Mouse (Mus musculus): ENCODE data around the gene Svs2.

DNA sequence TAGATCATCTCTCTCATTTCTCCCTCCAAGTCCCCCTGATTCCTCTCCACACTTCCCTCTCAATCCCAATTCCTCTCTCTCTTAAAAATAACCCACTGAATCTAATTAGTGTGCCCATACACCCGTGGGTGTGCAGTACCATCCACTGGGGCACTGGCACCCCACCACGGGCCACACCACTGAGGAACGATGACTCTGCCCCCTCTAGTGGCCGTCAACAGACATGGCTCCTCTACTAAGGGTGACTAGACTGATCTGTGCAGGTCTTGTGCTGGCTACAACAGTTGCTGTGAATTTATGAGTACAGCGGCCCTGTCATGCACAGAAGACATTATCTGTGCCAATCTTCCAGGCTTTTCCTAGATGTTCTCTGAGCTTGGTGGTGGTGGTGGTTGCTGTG is 49.5 kb downstream of the Svs2 start:
- TF ChIP-seq CTCF (IDR thresholded peaks at IDR 0.05; ENCODE audit: extremely low read depth, insufficient read length, insufficient replicate concordance, low read depth, low read length) (peak; percentile 66; the same call in 1 of the 2 replicates), POLR2A (IDR thresholded peaks at IDR 0.05; ENCODE audit: low read depth, low read length) (no peak)
